Mouse (Mus musculus) brain, embryonic 14.5 days (tissue): ENCODE measurements around the gene Tmem98.

Experiments
- CTCF ChIP-seq: fragments of 200-500 bp; IDR thresholded peaks from 2 replicates; pipeline ENCODE4 v1.5.1; 2012; ENCODE audit warnings: inconsistent platforms, mild to moderate bottlenecking, moderate library complexity, borderline replicate concordance; ENCODE audit not compliant: insufficient read depth, insufficient read length; ENCODE audit errors: extremely low read depth
- POLR2A ChIP-seq: fragments of 200-500 bp; IDR thresholded peaks from 2 replicates; pipeline ENCODE4 v1.6.1; 2012; ENCODE audit warnings: mild to moderate bottlenecking, inconsistent platforms, borderline replicate concordance; ENCODE audit not compliant: poor library complexity, insufficient read depth, insufficient read length, severe bottlenecking; ENCODE audit errors: extremely low read depth

GRCm38 (mm10) chr11:80767320-80767617 lies 42.7 kb upstream of the Tmem98 start:
- TF ChIP-seq CTCF (no peak), POLR2A (no peak)
